Mouse (Mus musculus): ENCODE measurements around the gene Mrpl48. TPM values are rescaled to one million over a fixed set of nuclear protein-coding genes. Genes with fewer than 3 reads are reported as not detected.

The Mrpl48 gene
- polyA plus RNA-seq, 1 experiment from 2014 or later: 57.4 TPM

- 40% methylated on average over 3 of the region's 3 CpGs for WGBS
- Histone ChIP-seq H3K27me3 (ENCODE audit: control insufficient read depth, insufficient read depth, low read length) (no peaks in the 10 kb centered on the region), H3K9me3 (ENCODE audit: control insufficient read depth, low read length) (no peaks in the 10 kb centered on the region), H3K4me1 (ENCODE audit: control insufficient read depth, insufficient read depth, low read length) (no peaks in the 10 kb centered on the region), H3K36me3 (ENCODE audit: control insufficient read depth, insufficient read depth, low read length) (no peaks in the 10 kb centered on the region), H3K27ac (ENCODE audit: low read depth, low read length) (no peak overlapping the region), H3K4me2 (ENCODE audit: low read depth) (no peak overlapping the region), H3K4me3 (ENCODE audit: low read depth, low read length) (no peak overlapping the region), H3K9ac (ENCODE audit: low read length) (no peak overlapping the region)
- DNase-seq (ENCODE audit: low spot score) (peak; percentile 76), ATAC-seq (ENCODE audit: insufficient read depth, low FRiP score, low TSS enrichment) (no peak)
These were observed 37.0 kb upstream of the Mrpl48 start for GRCm38 (mm10) chr7:100645147-100645546.

GRCm38 (mm10) chr7:100642413-100642812, 34.3 kb upstream of the Mrpl48 start:
- Histone ChIP-seq H3K27ac (ENCODE audit: low read depth, low read length) (no peak overlapping the region), H3K9ac (ENCODE audit: low read length) (no peak overlapping the region), H3K4me2 (ENCODE audit: low read depth) (no peak overlapping the region), H3K4me1 (ENCODE audit: control insufficient read depth, insufficient read depth, low read length) (no peaks in the 10 kb centered on the region), H3K27me3 (ENCODE audit: control insufficient read depth, insufficient read depth, low read length) (no peaks in the 10 kb centered on the region), H3K36me3 (ENCODE audit: control insufficient read depth, insufficient read depth, low read length) (no peaks in the 10 kb centered on the region), H3K9me3 (ENCODE audit: control insufficient read depth, low read length) (no peaks in the 10 kb centered on the region), H3K4me3 (ENCODE audit: low read depth, low read length) (no peak overlapping the region)
- DNase-seq (ENCODE audit: low spot score) (no peak), ATAC-seq (ENCODE audit: insufficient read depth, low FRiP score, low TSS enrichment) (no peak)
- WGBS: 97% methylated on average over 4 of the region's 4 CpGs

GRCm38 (mm10) chr7:100637657-100638056, 29.6 kb upstream of the Mrpl48 start:
- Histone ChIP-seq H3K36me3 (ENCODE audit: control insufficient read depth, insufficient read depth, low read length) (no peaks in the 10 kb centered on the region), H3K4me1 (ENCODE audit: control insufficient read depth, insufficient read depth, low read length) (no peaks in the 10 kb centered on the region), H3K27me3 (ENCODE audit: control insufficient read depth, insufficient read depth, low read length) (no peaks in the 10 kb centered on the region), H3K9me3 (ENCODE audit: control insufficient read depth, low read length) (no peaks in the 10 kb centered on the region), H3K9ac (ENCODE audit: low read length) (no peak overlapping the region), H3K27ac (ENCODE audit: low read depth, low read length) (no peak overlapping the region), H3K4me3 (ENCODE audit: low read depth, low read length) (no peak overlapping the region), H3K4me2 (ENCODE audit: low read depth) (no peak overlapping the region)
- 26% methylated on average over 1 of the region's 1 CpGs for WGBS
- peak; percentile 31 for DNase-seq (ENCODE audit: low spot score)
- ATAC-seq (ENCODE audit: insufficient read depth, low FRiP score, low TSS enrichment): no peak

GRCm38 (mm10) chr7:100624538-100624937, 16.4 kb upstream of the Mrpl48 start:
- Histone ChIP-seq H3K4me1 (ENCODE audit: control insufficient read depth, insufficient read depth, low read length) (no peaks in the 10 kb centered on the region), H3K9ac (ENCODE audit: low read length) (no peak overlapping the region), H3K4me2 (ENCODE audit: low read depth) (no peak overlapping the region), H3K4me3 (ENCODE audit: low read depth, low read length) (no peak overlapping the region), H3K9me3 (ENCODE audit: control insufficient read depth, low read length) (no peaks in the 10 kb centered on the region), H3K27ac (ENCODE audit: low read depth, low read length) (no peak overlapping the region), H3K36me3 (ENCODE audit: control insufficient read depth, insufficient read depth, low read length) (no peaks in the 10 kb centered on the region), H3K27me3 (ENCODE audit: control insufficient read depth, insufficient read depth, low read length) (no peaks in the 10 kb centered on the region)
- ATAC-seq (ENCODE audit: insufficient read depth, low FRiP score, low TSS enrichment) (no peak), DNase-seq (ENCODE audit: low spot score) (no peak)
- WGBS: 84% methylated on average over 3 of the region's 3 CpGs

GRCm38 (mm10) chr7:100622277-100622676, 14.2 kb upstream of the Mrpl48 start:
- H3K9me3 ChIP-seq (ENCODE audit: control insufficient read depth, low read length): no peaks in the 10 kb centered on the region
- H3K9ac ChIP-seq (ENCODE audit: low read length): no peak overlapping the region
- no peak for DNase-seq (ENCODE audit: low spot score)
- ATAC-seq (ENCODE audit: insufficient read depth, low FRiP score, low TSS enrichment): no peak
- no peak overlapping the region for H3K4me2 ChIP-seq (ENCODE audit: low read depth)
- no peak overlapping the region for H3K27ac ChIP-seq (ENCODE audit: low read depth, low read length)
- no peaks in the 10 kb centered on the region for H3K27me3 ChIP-seq (ENCODE audit: control insufficient read depth, insufficient read depth, low read length)
- H3K36me3 ChIP-seq (ENCODE audit: control insufficient read depth, insufficient read depth, low read length): no peaks in the 10 kb centered on the region
- WGBS: 84% methylated on average over 2 of the region's 2 CpGs
- no peaks in the 10 kb centered on the region for H3K4me1 ChIP-seq (ENCODE audit: control insufficient read depth, insufficient read depth, low read length)
- no peak overlapping the region for H3K4me3 ChIP-seq (ENCODE audit: low read depth, low read length)

- Histone ChIP-seq H3K27ac (ENCODE audit: low read depth, low read length) (no peak overlapping the region), H3K9me3 (ENCODE audit: control insufficient read depth, low read length) (no peaks in the 10 kb centered on the region), H3K4me3 (ENCODE audit: low read depth, low read length) (no peak overlapping the region), H3K9ac (ENCODE audit: low read length) (no peak overlapping the region), H3K4me2 (ENCODE audit: low read depth) (no peak overlapping the region), H3K4me1 (ENCODE audit: control insufficient read depth, insufficient read depth, low read length) (no peaks in the 10 kb centered on the region), H3K27me3 (ENCODE audit: control insufficient read depth, insufficient read depth, low read length) (no peaks in the 10 kb centered on the region), H3K36me3 (ENCODE audit: control insufficient read depth, insufficient read depth, low read length) (no peaks in the 10 kb centered on the region)
- ATAC-seq (ENCODE audit: insufficient read depth, low FRiP score, low TSS enrichment): no peak
- WGBS: 94% methylated on average over 4 of the region's 4 CpGs
- DNase-seq (ENCODE audit: low spot score): no peak
These were observed 8.2 kb upstream of the Mrpl48 start for GRCm38 (mm10) chr7:100616121-100616857.

- Histone ChIP-seq H3K4me2 (ENCODE audit: low read depth) (peak overlapping the region; percentile 52), H3K27me3 (ENCODE audit: control insufficient read depth, insufficient read depth, low read length) (no peaks in the 10 kb centered on the region), H3K4me3 (ENCODE audit: low read depth, low read length) (peak overlapping the region; percentile 99), H3K9me3 (ENCODE audit: control insufficient read depth, low read length) (no peaks in the 10 kb centered on the region), H3K27ac (ENCODE audit: low read depth, low read length) (0 out of 2 replicates have a peak overlapping the region, but pooled peaks have one; percentile 99), H3K9ac (ENCODE audit: low read length) (peak overlapping the region; percentile 98), H3K4me1 (ENCODE audit: control insufficient read depth, insufficient read depth, low read length) (peaks cover 5% of the 10 kb centered on the region), H3K36me3 (ENCODE audit: control insufficient read depth, insufficient read depth, low read length) (no peaks in the 10 kb centered on the region)
- ATAC-seq (ENCODE audit: insufficient read depth, low FRiP score, low TSS enrichment): no peak
- DNase-seq (ENCODE audit: low spot score): no peak
- 24% methylated on average over 4 of the region's 4 CpGs for whole genome bisulfite sequencing
These were observed 809 bp upstream of the Mrpl48 start for GRCm38 (mm10) chr7:100608910-100609309.

GRCm38 (mm10) chr7:100607214-100608129, 629 bp downstream of the Mrpl48 start, which contains the start of gene Rab6a:
Rab6a (plus strand) TSS chr7:100607410.
- ATAC-seq (ENCODE audit: insufficient read depth, low FRiP score, low TSS enrichment) (peak; percentile 93), DNase-seq (ENCODE audit: low spot score) (peak; percentile 99)
- no peaks in the 10 kb centered on the region for H3K9me3 ChIP-seq (ENCODE audit: control insufficient read depth, low read length)
- no peaks in the 10 kb centered on the region for H3K36me3 ChIP-seq (ENCODE audit: control insufficient read depth, insufficient read depth, low read length)
- no peaks in the 10 kb centered on the region for H3K27me3 ChIP-seq (ENCODE audit: control insufficient read depth, insufficient read depth, low read length)
- H3K4me1 ChIP-seq (ENCODE audit: control insufficient read depth, insufficient read depth, low read length): peaks cover 5% of the 10 kb centered on the region
- H3K4me3 ChIP-seq (ENCODE audit: low read depth, low read length): peak within 1 kb of the TSS; percentile 99
- H3K4me2 ChIP-seq (ENCODE audit: low read depth): peak within 1 kb of the TSS; percentile 52
- H3K9ac ChIP-seq (ENCODE audit: low read length): peak within 1 kb of the TSS; percentile 98
- H3K27ac ChIP-seq (ENCODE audit: low read depth, low read length): peak within 1 kb of the TSS; percentile 99
- WGBS: under 1% methylated on average over 97 of the region's 105 CpGs
